Mouse (Mus musculus) hindbrain, embryonic 14.5 days (tissue): ENCODE results near the gene Zdhhc17. TPM values are rescaled to one million over a fixed set of nuclear protein-coding genes. Genes with fewer than 3 reads are reported as not detected.

Source experiments
- ATAC-seq: fragments of 200-750 bp; cut with Nextera tagmentation; 2 replicates; pipeline ENCODE4 v1.8.0; 2017; ENCODE audit warnings: moderate number of reproducible peaks, mild to moderate bottlenecking, moderate TSS enrichment, moderate library complexity; ENCODE audit not compliant: low FRiP score
- DNase-seq: peaks from one replicate; pipeline ENCODE4 v3.0.0-alpha.2; 2015; ENCODE audit warnings: low spot score
- H3K27ac ChIP-seq: fragments of 300-500 bp; sonication (generic); 2 replicates; pipeline ENCODE4 v1.5.1; 2014; ENCODE audit warnings: mild to moderate bottlenecking, moderate library complexity
- H3K27me3 ChIP-seq: fragments of 300-500 bp; sonication (generic); 2 replicates; pipeline ENCODE4 v1.6.1; 2014; ENCODE audit warnings: mild to moderate bottlenecking, low read length, mixed read lengths; ENCODE audit not compliant: control insufficient read depth, insufficient read depth
- H3K36me3 ChIP-seq: fragments of 300-500 bp; sonication (generic); replicated peaks from 2 replicates; pipeline ENCODE4 v1.6.1; 2014; ENCODE audit not compliant: control insufficient read depth, insufficient read depth
- H3K4me1 ChIP-seq: fragments of 300-500 bp; sonication (generic); replicated peaks from 2 replicates; pipeline ENCODE4 v1.6.1; 2014; ENCODE audit warnings: antibody characterized with exemption, low read length, mixed read lengths; ENCODE audit not compliant: control insufficient read depth, insufficient read depth
- H3K4me2 ChIP-seq: fragments of 300-500 bp; sonication (generic); replicated peaks from 2 replicates; pipeline ENCODE4 v1.6.1; 2014; ENCODE audit warnings: mild to moderate bottlenecking, moderate library complexity
- H3K4me3 ChIP-seq: fragments of 300-500 bp; sonication (generic); replicated peaks from 2 replicates; pipeline ENCODE4 v1.5.1; 2014; ENCODE audit warnings: mild to moderate bottlenecking, low read length
- H3K9ac ChIP-seq: fragments of 300-500 bp; sonication (generic); 2 replicates; pipeline ENCODE4 v1.6.1; 2014
- H3K9me3 ChIP-seq: fragments of 300-500 bp; sonication (generic); 2 replicates; pipeline ENCODE4 v1.6.1; 2016; ENCODE audit warnings: low read length; ENCODE audit not compliant: control insufficient read depth
- WGBS: fragments of 180-500 bp; shearing (Covaris S2); extraction: QIAGEN DNeasy Blood & Tissue Kit; methylation state at CpG from one replicate; pipeline ENCODE4 v1.1.7; 2014; 5-methylcytosine and 5-hydroxymethylcytosine counted together
- polyA plus RNA-seq: library from polyadenylated mRNA; unstranded; fragments of >200 nt; fragmentation: Nextera tagmentation; extraction: Ambion mirVana; gene quantifications from 2 replicates; pipeline ENCODE4 v1.2.1, GENCODE M21; 2014

Zdhhc17 gene
- polyA plus RNA-seq, 1 experiment from 2014 or later, result 62.1 TPM

DNA sequence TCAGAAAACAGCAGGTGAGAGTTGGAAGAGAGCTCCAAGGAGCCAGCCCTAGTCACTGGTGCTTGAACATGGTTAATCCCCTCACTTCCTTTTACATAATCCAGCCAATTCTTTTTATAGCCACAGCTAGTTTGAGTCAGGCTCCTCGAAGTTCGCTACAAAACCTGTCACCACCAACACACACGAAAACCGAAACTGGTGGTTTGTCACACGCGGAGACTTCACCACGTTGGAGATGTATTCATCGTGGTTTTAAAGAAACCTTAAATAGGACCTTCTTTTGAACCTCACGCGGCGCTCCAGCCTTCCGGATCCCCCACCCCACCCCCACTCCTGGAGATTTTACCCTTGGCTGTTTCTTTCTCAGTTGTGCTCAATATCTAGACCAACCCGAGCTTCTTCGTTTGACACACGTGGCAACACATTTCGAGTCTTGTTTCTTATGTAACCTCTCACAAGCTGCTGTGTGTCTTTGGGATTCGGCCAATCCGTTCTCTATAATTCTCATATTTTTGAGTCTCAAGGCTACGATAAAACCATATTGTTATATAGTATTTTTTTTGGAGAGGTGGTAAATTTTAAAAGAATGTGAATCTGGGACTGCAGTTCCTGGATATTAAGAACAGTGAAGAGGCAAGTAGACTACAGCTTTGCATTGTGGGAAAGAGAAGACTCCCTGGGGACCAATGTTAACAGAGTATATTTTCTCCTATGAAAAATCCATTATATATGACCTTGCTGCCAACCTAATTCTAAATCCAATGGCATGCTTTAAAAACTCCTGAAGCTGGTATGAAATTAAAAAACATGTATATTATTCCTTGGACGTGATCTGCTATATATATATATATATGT lies 21.8 kb upstream of the Zdhhc17 start:
- Histone ChIP-seq H3K4me3 (no peak overlapping the region), H3K9ac (no peak overlapping the region), H3K9me3 (no peaks in the 10 kb centered on the region), H3K36me3 (no peaks in the 10 kb centered on the region), H3K27me3 (no peaks in the 10 kb centered on the region), H3K27ac (no peak overlapping the region), H3K4me1 (no peaks in the 10 kb centered on the region), H3K4me2 (peak overlapping the region; percentile 25)
- no peak for ATAC-seq
- 44% methylated on average over 20 of the region's 20 CpGs for WGBS
- no peak for DNase-seq

GRCm38 (mm10) chr10:111030845-111031244 lies 20.9 kb upstream of the Zdhhc17 start:
- no peaks in the 10 kb centered on the region for H3K27me3 ChIP-seq
- no peak for DNase-seq
- no peak overlapping the region for H3K4me2 ChIP-seq
- no peak for ATAC-seq
- H3K4me3 ChIP-seq, result no peak overlapping the region
- H3K27ac ChIP-seq, result no peak overlapping the region
- WGBS, result 92% methylated on average over 2 of the region's 2 CpGs
- no peaks in the 10 kb centered on the region for H3K36me3 ChIP-seq
- no peaks in the 10 kb centered on the region for H3K4me1 ChIP-seq
- no peaks in the 10 kb centered on the region for H3K9me3 ChIP-seq
- no peak overlapping the region for H3K9ac ChIP-seq

DNA sequence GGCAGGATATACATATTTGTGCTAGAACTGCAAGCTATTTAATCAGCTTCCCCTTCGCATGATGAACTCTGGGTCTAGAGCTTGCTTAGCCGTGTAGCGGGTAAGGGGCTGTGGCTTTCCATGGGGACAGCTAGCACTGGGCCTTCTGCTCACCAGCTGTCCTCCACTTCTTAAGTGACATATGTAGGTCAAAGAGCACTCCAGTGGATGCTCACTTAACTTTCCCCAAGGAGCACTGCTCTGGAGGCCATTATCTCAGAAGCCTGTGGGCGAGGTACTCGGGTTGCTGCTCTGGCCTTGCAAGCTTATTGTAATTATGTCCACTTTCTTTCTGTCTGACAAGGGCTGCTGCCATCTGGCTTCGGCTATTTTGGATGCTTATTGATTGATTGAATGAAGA lies 16.2 kb upstream of the Zdhhc17 start:
- 69% methylated on average over 6 of the region's 6 CpGs for WGBS
- DNase-seq, result no peak
- no peaks in the 10 kb centered on the region for H3K9me3 ChIP-seq

DNA sequence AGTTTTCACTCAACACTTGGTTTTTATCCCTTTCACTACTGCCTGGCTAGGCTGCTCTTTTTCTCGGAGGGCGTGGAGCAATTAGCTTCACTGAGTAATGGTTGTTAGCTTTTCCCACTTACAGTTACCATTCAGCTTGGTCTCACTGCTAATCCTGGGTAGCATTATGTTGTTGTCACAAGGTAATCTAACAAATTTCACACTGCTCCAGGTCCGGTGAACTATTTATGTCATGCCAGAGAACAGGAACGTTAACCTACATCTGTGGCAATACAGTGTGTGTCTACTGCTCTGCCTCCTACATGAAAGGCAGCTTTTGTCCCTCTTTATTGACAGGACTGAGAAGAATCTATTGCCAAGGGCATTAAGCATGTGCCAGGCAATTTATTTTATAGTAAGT lies 14.8 kb upstream of the Zdhhc17 start:
- no peak for DNase-seq

More for the DNA sequence above, 16.2 kb upstream of the Zdhhc17 start:
- H3K4me3 ChIP-seq, result no peak overlapping the region
- H3K4me2 ChIP-seq, result no peak overlapping the region
- no peak overlapping the region for H3K27ac ChIP-seq
- no peaks in the 10 kb centered on the region for H3K36me3 ChIP-seq
- no peaks in the 10 kb centered on the region for H3K27me3 ChIP-seq
- no peaks in the 10 kb centered on the region for H3K4me1 ChIP-seq
- no peak overlapping the region for H3K9ac ChIP-seq
- ATAC-seq, result no peak

GRCm38 (mm10) chr10:111014476-111014875 lies 4.5 kb upstream of the Zdhhc17 start:
- no peak overlapping the region for H3K9ac ChIP-seq
- no peaks in the 10 kb centered on the region for H3K9me3 ChIP-seq
- no peak for ATAC-seq
- no peak overlapping the region for H3K4me2 ChIP-seq
- no peaks in the 10 kb centered on the region for H3K4me1 ChIP-seq
- no peak overlapping the region for H3K27ac ChIP-seq
- 85% methylated on average over 17 of the region's 17 CpGs for WGBS
- H3K27me3 ChIP-seq, result no peaks in the 10 kb centered on the region
- DNase-seq, result no peak
- H3K4me3 ChIP-seq, result no peak overlapping the region
- H3K36me3 ChIP-seq, result no peaks in the 10 kb centered on the region

More for the DNA sequence above, 14.8 kb upstream of the Zdhhc17 start:
- Histone ChIP-seq H3K36me3 (no peaks in the 10 kb centered on the region), H3K9ac (no peak overlapping the region), H3K4me2 (no peak overlapping the region), H3K4me1 (no peaks in the 10 kb centered on the region), H3K9me3 (no peaks in the 10 kb centered on the region), H3K27ac (no peak overlapping the region), H3K27me3 (no peaks in the 10 kb centered on the region), H3K4me3 (no peak overlapping the region)
- 75% methylated on average over 4 of the region's 4 CpGs for WGBS
- ATAC-seq, result no peak

DNA sequence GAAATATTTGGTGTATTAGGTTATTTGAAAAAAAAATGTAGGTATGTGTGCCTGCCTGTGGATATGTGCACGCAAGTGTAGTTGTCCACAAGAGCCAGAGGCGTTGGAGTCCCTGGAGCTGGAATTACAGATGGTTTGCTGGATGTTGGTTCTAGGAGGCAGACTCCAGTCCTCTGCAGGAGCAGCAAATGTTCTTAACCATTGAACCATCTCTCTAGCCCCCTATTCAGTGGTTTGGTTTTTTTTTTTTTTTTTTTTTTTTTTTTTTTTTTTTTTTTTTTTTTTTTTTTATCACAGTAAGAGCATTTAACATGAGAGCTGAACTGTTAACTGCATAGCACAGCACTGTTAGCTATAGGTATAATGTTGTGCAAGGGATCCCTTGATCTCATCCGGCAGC lies 3.3 kb upstream of the Zdhhc17 start:
- no peaks in the 10 kb centered on the region for H3K9me3 ChIP-seq
- no peak overlapping the region for H3K4me3 ChIP-seq
- DNase-seq (no peak), ATAC-seq (no peak)
- H3K27ac ChIP-seq, result no peak overlapping the region
- no peaks in the 10 kb centered on the region for H3K36me3 ChIP-seq
- H3K4me2 ChIP-seq, result no peak overlapping the region
- peaks cover 4% of the 10 kb centered on the region for H3K4me1 ChIP-seq
- no peak overlapping the region for H3K9ac ChIP-seq
- WGBS, result 97% methylated on average over 3 of the region's 3 CpGs
- H3K27me3 ChIP-seq, result no peaks in the 10 kb centered on the region

GRCm38 (mm10) chr10:111012496-111013038 lies 2.6 kb upstream of the Zdhhc17 start:
- 57% methylated on average over 5 of the region's 5 CpGs for WGBS
- Histone ChIP-seq H3K4me2 (no peak overlapping the region), H3K36me3 (no peaks in the 10 kb centered on the region), H3K27ac (no peak overlapping the region), H3K4me3 (no peak overlapping the region), H3K9me3 (no peaks in the 10 kb centered on the region), H3K27me3 (no peaks in the 10 kb centered on the region), H3K9ac (no peak overlapping the region), H3K4me1 (peaks cover 11% of the 10 kb centered on the region)
- ATAC-seq (no peak), DNase-seq (no peak)

DNA sequence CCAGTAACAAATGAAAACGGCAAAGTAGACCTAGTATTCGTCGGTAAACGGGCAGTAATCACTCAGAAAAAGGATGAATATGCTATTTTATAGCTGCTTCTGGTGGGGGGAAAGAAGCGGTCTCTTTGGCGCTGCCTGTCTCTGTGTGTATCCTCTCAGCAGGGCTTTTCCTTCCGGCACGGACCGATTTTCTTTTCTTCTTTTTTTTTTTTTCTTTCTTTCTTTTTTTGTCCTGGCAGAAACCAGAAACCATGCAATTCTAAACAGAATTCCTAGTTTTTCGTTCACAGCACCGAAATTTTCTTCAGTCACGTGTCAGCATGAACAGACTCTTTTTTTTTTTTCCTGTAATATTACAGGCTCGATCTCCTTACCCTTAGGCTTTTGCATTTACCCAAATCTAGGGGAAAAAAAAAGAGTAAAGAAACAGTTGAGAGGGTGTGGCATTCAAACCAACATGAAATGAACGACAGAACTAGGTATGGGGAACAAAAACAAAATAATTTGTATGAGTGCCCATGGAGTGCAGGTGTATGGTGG lies 1.4 kb upstream of the Zdhhc17 start:
- H3K36me3 ChIP-seq, result no peaks in the 10 kb centered on the region
- H3K27ac ChIP-seq, result peak overlapping the region; percentile 98
- 2% methylated on average over 14 of the region's 14 CpGs for WGBS
- no peaks in the 10 kb centered on the region for H3K27me3 ChIP-seq
- H3K9me3 ChIP-seq, result no peaks in the 10 kb centered on the region
- ATAC-seq (no peak), DNase-seq (peak; percentile 65)
- peaks cover 22% of the 10 kb centered on the region for H3K4me1 ChIP-seq
- H3K4me2 ChIP-seq, result peak overlapping the region; percentile 84
- peak overlapping the region; percentile 95 for H3K9ac ChIP-seq
- peak overlapping the region; percentile 63 for H3K4me3 ChIP-seq

DNA sequence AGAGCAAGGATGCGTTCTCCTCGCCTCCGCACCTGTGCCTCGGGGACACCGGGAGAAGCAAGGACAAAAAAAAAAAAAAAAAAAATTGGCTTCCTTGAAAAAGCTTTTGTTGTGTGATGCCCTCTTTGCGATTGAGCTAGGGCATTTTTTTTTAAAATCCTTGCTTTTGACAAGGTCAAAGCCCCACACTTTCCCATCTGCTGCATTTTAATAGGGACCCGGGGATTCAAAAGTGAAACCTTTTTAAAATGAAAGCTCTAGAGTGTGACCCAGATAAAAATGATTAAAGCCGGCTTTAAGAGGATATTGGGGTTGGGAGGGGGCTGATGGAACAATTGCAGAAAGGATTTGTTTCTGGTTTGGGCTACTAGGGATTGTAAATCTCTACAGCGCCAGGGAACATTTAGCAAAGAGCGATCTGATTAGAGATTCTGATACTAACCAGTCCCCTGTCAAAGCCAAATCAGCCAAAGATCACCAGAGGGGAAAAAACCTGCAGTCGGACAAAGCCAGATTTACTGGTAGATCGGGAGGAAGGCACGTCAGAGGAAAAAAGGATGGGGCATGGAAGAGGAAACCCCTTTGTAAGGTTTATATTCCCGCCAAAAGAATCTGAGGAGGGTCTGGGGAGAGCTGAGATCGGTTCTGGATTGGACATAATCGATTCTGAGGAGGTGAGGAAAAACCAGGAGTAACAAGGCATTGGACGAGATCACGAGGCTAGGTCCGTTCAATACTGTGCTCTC lies 713 bp upstream of the Zdhhc17 start:
- under 1% methylated on average over 19 of the region's 19 CpGs for whole genome bisulfite sequencing
- DNase-seq (peak; percentile 62), ATAC-seq (peak; percentile 15)
- peak overlapping the region; percentile 63 for H3K4me3 ChIP-seq
- no peaks in the 10 kb centered on the region for H3K27me3 ChIP-seq
- H3K9ac ChIP-seq, result peak overlapping the region; percentile 95
- H3K4me1 ChIP-seq, result peaks cover 28% of the 10 kb centered on the region
- peak overlapping the region; percentile 84 for H3K4me2 ChIP-seq
- H3K36me3 ChIP-seq, result no peaks in the 10 kb centered on the region
- H3K9me3 ChIP-seq, result no peaks in the 10 kb centered on the region
- H3K27ac ChIP-seq, result peak overlapping the region; percentile 98
